Mouse (Mus musculus) brain, embryonic 14.5 days (tissue): ENCODE data around the gene Tfg.

Experiments
- CTCF ChIP-seq: fragments of 200-500 bp; IDR thresholded peaks from 2 replicates; pipeline ENCODE4 v1.5.1; 2012; ENCODE audit warnings: inconsistent platforms, mild to moderate bottlenecking, moderate library complexity, borderline replicate concordance; ENCODE audit not compliant: insufficient read depth, insufficient read length; ENCODE audit errors: extremely low read depth
- POLR2A ChIP-seq: fragments of 200-500 bp; IDR thresholded peaks from 2 replicates; pipeline ENCODE4 v1.6.1; 2012; ENCODE audit warnings: mild to moderate bottlenecking, inconsistent platforms, borderline replicate concordance; ENCODE audit not compliant: poor library complexity, insufficient read depth, insufficient read length, severe bottlenecking; ENCODE audit errors: extremely low read depth

GRCm38 (mm10) chr16:56722357-56722756 lies 5.1 kb upstream of the Tfg start:
- no peak for TF ChIP-seq POLR2A
- TF ChIP-seq CTCF = no peak
